In genomic region chrX:101698232-101698631, GRCm38 (mm10) we compare ENCODE assay signal across 23 mouse cellular contexts. TPM values are rescaled to one million over a fixed set of nuclear protein-coding genes. Genes with fewer than 3 reads are reported as not detected.
DNase-seq lines count a peak whose midpoint lies in the region; ATAC-seq and TF ChIP-seq lines count a peak whose summit lies in the region.
"Had no signal": no experiment of that assay in that cellular context is flagged by ENCODE, and none has a peak within 500 bp of the region (broad histone marks: within the 10 kb centered on the region; RNA-seq: fewer than 3 reads in every experiment).

No protein-coding gene starts in this region.

- H3K9me3 ChIP-seq in liver, embryonic 14.5 days (ENCODE audit: control insufficient read depth, low read length) = peaks cover 9% of the 10 kb centered on the region
- peaks cover 22% of the 10 kb centered on the region for H3K9me3 ChIP-seq in liver, embryonic 12.5 days (replicated peaks)
- H3K9me3 ChIP-seq in embryonic facial prominence, embryonic 10.5 days = peaks cover 28% of the 10 kb centered on the region
- H3K9me3 ChIP-seq in midbrain, embryonic 16.5 days (replicated peaks; ENCODE audit: control insufficient read depth, low read length, poor library complexity, severe bottlenecking) = peaks cover 19% of the 10 kb centered on the region; the same call in 1 of the 2 replicates
- H3K9me3 ChIP-seq: heart, embryonic 15.5 days had no signal

- peak; percentile 74 for DNase-seq in heart, adult 11 months
- no peak for DNase-seq in heart, postnatal 10 days
- peak in 1 of 3 experiments; percentile 1 for DNase-seq in liver, embryonic 14.5 days (ENCODE audit: low read depth in 3 of 3, low spot score in 3 of 3)
- peak; percentile 20 for DNase-seq in embryonic facial prominence, embryonic 10.5 days (ENCODE audit: low spot score)
- DNase-seq in retina, embryonic 14.5 days (ENCODE audit: low spot score) = no peak
- DNase-seq: adrenal gland, postnatal 25 days; cerebellum, adult 2 months; gastrocnemius, postnatal 10 days; heart, adult 18-20 months; kidney, adult 2 months; kidney, postnatal 10 days; right cerebral cortex, postnatal 14 days; spleen, adult 18-20 months; thymus, postnatal 14 days had no signal

- H3K4me1 ChIP-seq in liver, embryonic 14.5 days (replicated peaks; ENCODE audit: control insufficient read depth in 2 of 2, insufficient read depth in 2 of 2, low read length in 1 of 2) = no peaks in the 10 kb centered on the region
- H3K4me1 ChIP-seq in liver, embryonic 12.5 days = no peaks in the 10 kb centered on the region
- no peaks in the 10 kb centered on the region for H3K4me1 ChIP-seq in embryonic facial prominence, embryonic 10.5 days
- H3K4me1 ChIP-seq in midbrain, embryonic 16.5 days (ENCODE audit: control insufficient read depth, insufficient read depth, low read length) = no peaks in the 10 kb centered on the region
- H3K4me1 ChIP-seq: forebrain, embryonic 13.5 days; heart, embryonic 15.5 days; midbrain, embryonic 12.5 days; neural tube, embryonic 15.5 days had no signal

- ATAC-seq in liver, embryonic 14.5 days (ENCODE audit: insufficient read depth) = no peak
- ATAC-seq in liver, embryonic 12.5 days = no peak
- ATAC-seq in midbrain, embryonic 16.5 days = no peak
- ATAC-seq: forebrain, embryonic 13.5 days had no signal

- H3K27me3 ChIP-seq in liver, embryonic 14.5 days (ENCODE audit: control insufficient read depth, insufficient read depth, low read length) = no peaks in the 10 kb centered on the region
- no peaks in the 10 kb centered on the region for H3K27me3 ChIP-seq in liver, embryonic 12.5 days (replicated peaks)
- H3K27me3 ChIP-seq in embryonic facial prominence, embryonic 10.5 days (replicated peaks; ENCODE audit: low read depth, poor library complexity, severe bottlenecking) = 0 out of 2 replicates have a peak, but pooled peaks cover 8% of the 10 kb centered on the region
- H3K27me3 ChIP-seq in midbrain, embryonic 16.5 days (ENCODE audit: control insufficient read depth, insufficient read depth, low read depth, low read length) = no peaks in the 10 kb centered on the region
- H3K27me3 ChIP-seq: forebrain, embryonic 13.5 days; heart, embryonic 15.5 days; midbrain, embryonic 12.5 days; neural tube, embryonic 15.5 days had no signal

- TF ChIP-seq CTCF in liver, embryonic 14.5 days (IDR thresholded peaks at IDR 0.05; ENCODE audit: low read depth) = peak; percentile 26; the same call in 1 of the 2 replicates

- no peak for TF ChIP-seq EP300 in liver, embryonic 14.5 days (IDR thresholded peaks at IDR 0.05; ENCODE audit: low read depth)

- no peak overlapping the region for H3K4me2 ChIP-seq in liver, embryonic 14.5 days (ENCODE audit: low read depth)
- no peak overlapping the region for H3K4me2 ChIP-seq in liver, embryonic 12.5 days
- H3K4me2 ChIP-seq in midbrain, embryonic 16.5 days (ENCODE audit: low read length) = no peak overlapping the region
- H3K4me2 ChIP-seq: forebrain, embryonic 13.5 days; heart, embryonic 15.5 days; midbrain, embryonic 12.5 days; neural tube, embryonic 15.5 days had no signal

- H3K9ac ChIP-seq in liver, embryonic 14.5 days (replicated peaks) = no peak overlapping the region
- no peak overlapping the region for H3K9ac ChIP-seq in liver, embryonic 12.5 days
- no peak overlapping the region for H3K9ac ChIP-seq in midbrain, embryonic 16.5 days (ENCODE audit: low read depth, low read length)
- H3K9ac ChIP-seq: forebrain, embryonic 13.5 days; heart, embryonic 15.5 days; midbrain, embryonic 12.5 days; neural tube, embryonic 15.5 days had no signal

- intact Hi-C loops in heart, postnatal 10 days (cut with DNase I) = no loop called here

- no peaks in the 10 kb centered on the region for H3K36me3 ChIP-seq in liver, embryonic 14.5 days (replicated peaks; ENCODE audit: control insufficient read depth, insufficient read depth, low read depth)
- no peaks in the 10 kb centered on the region for H3K36me3 ChIP-seq in liver, embryonic 12.5 days
- H3K36me3 ChIP-seq in embryonic facial prominence, embryonic 10.5 days (replicated peaks) = no peaks in the 10 kb centered on the region
- no peaks in the 10 kb centered on the region for H3K36me3 ChIP-seq in midbrain, embryonic 16.5 days (ENCODE audit: control insufficient read depth, insufficient read depth, low read length)
- H3K36me3 ChIP-seq: heart, embryonic 15.5 days; midbrain, embryonic 12.5 days; neural tube, embryonic 15.5 days had no signal

- no peak overlapping the region for H3K27ac ChIP-seq in liver, embryonic 14.5 days
- H3K27ac ChIP-seq in liver, embryonic 12.5 days = no peak overlapping the region
- H3K27ac ChIP-seq in embryonic facial prominence, embryonic 10.5 days (replicated peaks) = no peak overlapping the region
- H3K27ac ChIP-seq in midbrain, embryonic 16.5 days (ENCODE audit: low read length) = no peak overlapping the region
- H3K27ac ChIP-seq: forebrain, embryonic 13.5 days; heart, embryonic 15.5 days; midbrain, embryonic 12.5 days; neural tube, embryonic 15.5 days had no signal

- no peak overlapping the region for H3K4me3 ChIP-seq in liver, embryonic 14.5 days (ENCODE audit: insufficient read depth in 1 of 2, low read depth in 2 of 2, low read length in 2 of 2)
- no peak overlapping the region for H3K4me3 ChIP-seq in liver, embryonic 12.5 days
- no peak overlapping the region for H3K4me3 ChIP-seq in embryonic facial prominence, embryonic 10.5 days
- no peak overlapping the region for H3K4me3 ChIP-seq in midbrain, embryonic 16.5 days (ENCODE audit: low read depth, low read length)
- H3K4me3 ChIP-seq: forebrain, embryonic 13.5 days; heart, embryonic 15.5 days; midbrain, embryonic 12.5 days; myocyte; neural tube, embryonic 15.5 days had no signal

- WGBS in liver, embryonic 14.5 days (ENCODE audit: insufficient replicate concordance) = 67% methylated on average over 23 of the region's 23 CpGs
- 50% methylated on average over 23 of the region's 23 CpGs for WGBS in liver, embryonic 12.5 days (ENCODE audit: insufficient replicate concordance)
- WGBS in embryonic facial prominence, embryonic 10.5 days = 59% methylated on average over 23 of the region's 23 CpGs
- WGBS in midbrain, embryonic 16.5 days = 69% methylated on average over 23 of the region's 23 CpGs

RNA-seq across cellular contexts. Expression of gene Cxcr3, which starts 35.8 kb away (rescaled TPM):
- total RNA-seq in heart, postnatal 10 days (2021) = under 1 TPM; 0.14 to 0.25 TPM
- 0.20 and 0.26 TPM in 2 replicates for polyA plus RNA-seq in liver, embryonic 14.5 days (2012; rRNA removed)
- polyA plus RNA-seq in liver, embryonic 14.5 days (2014; fragmentation: Nextera tagmentation; extraction: Ambion mirVana) = 0.20 and 0.28 TPM in 2 replicates
- polyA plus RNA-seq in liver, embryonic 12.5 days (2016; fragmentation: Nextera tagmentation; extraction: Ambion mirVana) = 0.10 and 0.27 TPM in 2 replicates
- polyA plus RNA-seq in embryonic facial prominence, embryonic 10.5 days (2016; fragmentation: Nextera tagmentation; extraction: Ambion mirVana) = 0.11 and 0.14 TPM in 2 replicates
- polyA plus RNA-seq in midbrain, embryonic 16.5 days (2015; fragmentation: Nextera tagmentation; extraction: Ambion mirVana) = 0.14 and 0.16 TPM in 2 replicates
- total RNA-seq: adrenal gland, postnatal 25 days; layer of hippocampus, adult 18-20 months; left cerebral cortex, postnatal 25 days had no signal
- polyA plus RNA-seq: myocyte had no signal

RNA-seq across cellular contexts. Expression of gene Ogt, which starts 58.4 kb away (rescaled TPM):
- total RNA-seq in heart, postnatal 10 days (2021) = 10 to 100 TPM; 81.7 to 89.5 TPM
- 42.8 and 54.2 TPM in 2 replicates for polyA plus RNA-seq in liver, embryonic 14.5 days (2012; rRNA removed)
- polyA plus RNA-seq in liver, embryonic 14.5 days (2014; fragmentation: Nextera tagmentation; extraction: Ambion mirVana) = 49.8 and 57.2 TPM in 2 replicates
- polyA plus RNA-seq in liver, embryonic 12.5 days (2016; fragmentation: Nextera tagmentation; extraction: Ambion mirVana) = 67.4 and 68.9 TPM in 2 replicates
- 140 and 141 TPM in 2 replicates for polyA plus RNA-seq in embryonic facial prominence, embryonic 10.5 days (2016; fragmentation: Nextera tagmentation; extraction: Ambion mirVana)
- polyA plus RNA-seq in midbrain, embryonic 16.5 days (2015; fragmentation: Nextera tagmentation; extraction: Ambion mirVana) = 205 and 217 TPM in 2 replicates

Comparison
In these comparisons a context has a peak if more than half of its experiments do, and no peak if none do; other contexts are left out.
1. DNase-seq: peak in heart, adult 11 months (single experiment) and embryonic facial prominence, embryonic 10.5 days (single experiment); none in heart, postnatal 10 days (0 of 2) and retina, embryonic 14.5 days (single experiment).